Mouse (Mus musculus) forelimb bud, embryonic 11.5 days (tissue): ENCODE measurements at regions not wholly inside any gene's neighbourhood (a gene's known extent, or its start where the extent isn't known, plus 50 kb on each side); places are given as distances from the start of the nearest gene placed in this dataset.

ENCODE experiments used
- DNase-seq: peaks from one replicate; pipeline ENCODE4 v3.0.0-alpha.2; 2012; ENCODE audit warnings: low read depth, low spot score

DNA sequence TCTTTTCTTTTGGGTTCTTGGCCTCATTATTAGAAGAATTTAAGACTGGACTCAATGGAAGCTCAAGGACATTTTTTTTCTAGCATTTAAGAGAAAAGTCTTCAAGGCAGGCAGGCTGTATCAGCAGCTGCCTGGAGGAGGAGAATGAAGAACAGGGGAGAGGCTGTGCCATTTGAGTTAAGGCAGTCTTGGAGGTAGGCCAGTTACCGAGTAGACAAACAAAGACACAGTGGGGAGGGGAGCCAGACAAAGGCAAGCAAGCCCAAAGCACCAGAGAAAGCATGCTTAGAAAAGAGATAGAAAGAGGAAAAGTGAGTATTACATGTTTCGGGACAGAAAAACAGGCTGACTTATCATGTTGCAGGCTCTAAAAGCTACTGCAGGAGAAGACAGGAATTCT lies 392.0 kb downstream of the Igsf11 start:
- DNase-seq = no peak

DNA sequence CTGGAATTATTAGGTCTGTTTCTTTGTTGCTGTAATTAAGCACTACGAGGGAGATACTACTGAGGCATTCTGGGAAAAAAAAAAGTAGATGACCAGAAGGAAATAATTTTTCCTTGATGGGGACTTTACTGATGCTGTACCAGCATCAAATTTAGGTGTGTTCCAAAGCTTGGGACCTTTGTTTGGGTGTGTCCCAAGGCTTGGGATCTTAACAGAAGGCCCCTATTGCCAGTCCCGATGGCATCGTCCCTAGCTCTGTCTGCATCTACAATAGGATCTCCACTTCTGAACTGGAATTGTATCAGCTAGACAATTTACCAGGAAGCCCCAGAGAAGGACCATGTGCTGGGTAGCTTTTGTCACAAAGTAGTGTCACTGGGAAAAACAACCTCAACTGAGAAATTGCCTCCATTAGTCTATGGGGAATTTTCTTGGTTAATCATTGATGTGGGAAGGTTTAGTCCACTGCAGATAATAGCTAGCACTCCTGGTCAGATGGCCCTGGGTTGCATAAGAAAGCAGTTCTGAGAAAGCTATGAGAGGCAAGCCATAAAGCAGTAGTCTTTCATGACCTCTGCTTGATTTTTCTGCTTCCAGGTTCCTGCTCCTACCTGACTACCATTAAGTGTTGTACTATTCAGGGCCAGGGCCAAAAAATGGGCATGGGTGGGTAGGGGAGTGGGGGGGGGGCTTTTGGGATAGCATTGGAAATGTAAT lies 392.7 kb downstream of the Igsf11 start:
- DNase-seq = no peak

DNA sequence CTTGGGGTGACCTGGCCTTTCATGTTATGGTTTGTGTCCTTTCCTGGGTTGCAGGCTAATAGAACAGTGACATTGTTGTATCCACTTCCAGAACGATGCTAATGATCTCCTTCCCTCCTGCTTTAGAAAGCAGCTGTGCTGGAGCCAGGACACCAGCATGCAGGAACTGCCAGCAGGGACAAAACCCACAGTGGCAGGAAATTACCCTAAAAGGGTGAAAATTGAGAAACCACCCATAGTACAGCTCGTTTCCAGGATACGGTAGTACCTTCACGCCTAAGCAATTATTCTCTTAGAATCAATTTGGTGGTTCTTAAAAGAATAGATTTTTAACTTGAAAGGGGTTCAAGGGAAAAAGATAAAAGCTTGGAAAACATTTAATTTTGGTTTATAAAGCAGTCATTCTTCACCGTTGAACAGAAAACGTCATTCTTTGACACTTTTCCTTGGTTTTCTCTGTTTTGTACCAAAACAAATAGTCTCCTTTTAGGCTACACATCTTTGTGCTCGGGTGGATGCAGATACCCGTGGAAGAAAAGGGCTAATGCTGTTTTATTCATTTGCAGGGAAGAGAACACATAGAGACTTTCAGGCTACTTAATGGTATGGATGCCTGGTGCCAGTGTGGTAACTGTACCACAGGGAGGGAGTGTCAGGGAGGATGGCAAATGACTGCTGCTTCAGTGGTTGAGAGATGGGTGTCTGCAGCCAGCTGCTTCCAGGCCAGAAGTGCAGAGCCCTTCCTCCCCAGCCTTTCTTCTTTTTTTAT lies 394.5 kb downstream of the Igsf11 start:
- DNase-seq = no peak

DNA sequence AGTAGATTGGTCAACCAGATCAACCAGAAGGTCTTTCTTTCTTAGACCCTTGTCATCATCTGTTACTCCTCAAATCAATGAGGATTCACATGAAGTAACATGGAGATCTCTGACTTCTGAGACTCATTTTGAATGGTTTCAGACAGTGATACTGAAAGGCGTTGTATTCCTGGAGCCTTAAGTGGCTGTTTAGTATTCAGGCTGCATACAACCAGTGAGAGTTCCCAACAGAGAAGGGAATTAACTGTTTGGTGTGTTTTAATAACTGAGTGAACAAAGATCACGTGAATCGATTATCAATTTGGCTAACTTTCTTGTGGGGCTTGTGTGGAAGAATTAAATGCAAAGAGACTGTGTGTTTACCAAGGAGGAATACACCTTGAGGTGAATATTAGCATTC lies 406.4 kb downstream of the Igsf11 start:
- DNase-seq = no peak

DNA sequence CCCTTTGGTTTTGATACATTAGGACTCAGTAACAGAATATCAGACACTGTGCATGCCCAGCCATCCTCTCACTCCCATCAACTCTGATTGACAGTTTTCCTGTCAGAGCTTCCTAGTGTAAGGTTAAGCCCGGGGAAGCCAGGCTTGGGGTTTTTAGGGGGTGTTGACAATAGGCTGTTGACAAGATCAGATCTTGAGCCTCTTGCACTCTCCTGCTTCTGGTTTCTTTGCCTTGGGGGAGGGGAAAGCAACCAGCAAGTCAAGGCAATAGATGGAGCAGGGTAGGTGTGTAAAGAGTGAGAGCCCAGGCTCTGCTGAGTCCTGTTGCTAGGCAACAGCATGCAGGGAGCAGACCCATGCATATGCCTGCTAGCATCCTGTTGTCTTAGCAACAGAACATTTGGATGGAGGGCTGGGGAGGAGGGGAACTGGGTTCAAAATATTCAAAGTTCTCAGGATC lies 410.5 kb downstream of the Igsf11 start:
- DNase-seq = peak; percentile 29

DNA sequence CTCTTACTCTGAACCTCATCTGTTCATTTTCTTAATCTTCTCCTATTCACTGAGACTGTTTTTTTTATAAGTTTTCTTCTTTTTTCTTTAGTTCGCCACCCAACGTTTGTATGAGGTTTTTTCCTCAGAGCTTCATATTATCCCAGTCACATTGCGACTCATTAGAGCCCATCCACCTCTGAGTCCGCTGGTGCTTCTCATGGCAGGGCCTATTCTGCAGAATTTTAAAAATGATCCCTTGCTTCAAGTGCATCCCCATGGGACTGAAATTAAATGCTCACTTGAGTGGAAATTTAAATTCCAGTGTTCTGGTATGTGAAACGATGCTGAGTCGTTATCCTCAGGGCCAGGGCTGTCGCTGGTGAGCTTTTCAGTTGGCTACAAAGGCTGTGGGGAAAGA lies 410.9 kb downstream of the Igsf11 start:
- no peak for DNase-seq

DNA sequence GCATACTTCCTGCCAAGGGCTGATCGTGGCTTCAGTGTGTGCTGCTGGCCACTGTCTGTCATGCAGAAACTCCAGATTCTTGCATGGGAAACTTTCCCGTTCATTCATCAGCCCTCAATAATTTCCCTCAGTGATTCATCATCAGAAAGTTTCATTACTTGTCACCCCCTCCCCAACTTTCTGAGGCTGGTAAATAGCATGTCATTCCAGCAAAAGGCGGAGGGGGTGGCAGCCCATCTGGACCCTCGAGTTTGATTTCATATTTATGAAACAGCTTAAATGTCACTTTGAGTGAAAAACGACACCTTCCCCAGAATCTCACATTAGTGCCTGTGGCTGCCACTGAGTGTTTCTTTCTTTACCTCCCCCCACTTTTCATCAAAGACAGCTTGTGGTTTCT lies 415.5 kb downstream of the Igsf11 start:
- no peak for DNase-seq

DNA sequence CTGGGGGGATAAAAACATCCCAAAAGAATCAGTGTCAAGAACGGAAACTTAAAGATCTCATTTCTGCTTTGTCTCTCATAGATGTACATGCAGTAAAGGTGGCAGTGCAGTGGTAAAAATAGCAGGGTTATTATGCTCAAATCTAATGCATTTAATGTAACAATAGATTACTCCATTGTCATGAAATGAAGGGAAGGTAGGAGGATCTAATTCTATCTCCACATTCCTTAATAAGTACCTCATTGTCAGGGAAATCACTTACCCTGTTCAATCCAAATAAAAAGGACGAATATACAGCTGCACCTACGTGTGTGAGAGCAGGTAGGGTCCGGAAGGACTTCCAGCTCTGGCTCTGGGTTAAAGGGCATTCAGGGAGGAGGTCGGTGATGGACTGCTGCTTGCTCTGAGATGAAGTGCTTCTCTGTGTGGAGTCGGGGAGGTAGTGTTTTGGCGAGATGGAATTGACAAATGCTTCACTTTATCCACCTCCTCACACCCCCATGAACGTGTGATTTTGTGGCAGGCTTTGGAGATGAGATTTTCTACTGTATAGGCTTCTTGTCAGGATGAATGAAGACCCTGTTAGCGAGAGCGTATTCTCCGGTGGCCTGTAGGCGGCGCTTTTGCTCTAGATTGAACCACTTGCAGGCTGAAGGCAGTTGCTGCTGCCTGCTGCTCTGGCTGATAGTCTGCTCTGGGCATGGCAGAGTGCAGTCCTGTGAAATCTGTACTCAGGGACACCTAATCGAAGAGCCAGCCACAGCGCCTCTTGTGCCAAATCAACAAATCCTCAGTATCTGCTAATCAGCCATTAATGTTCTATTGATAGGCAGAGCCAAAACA lies 424.5 kb downstream of the Igsf11 start:
- peak; percentile 66 for DNase-seq

DNA sequence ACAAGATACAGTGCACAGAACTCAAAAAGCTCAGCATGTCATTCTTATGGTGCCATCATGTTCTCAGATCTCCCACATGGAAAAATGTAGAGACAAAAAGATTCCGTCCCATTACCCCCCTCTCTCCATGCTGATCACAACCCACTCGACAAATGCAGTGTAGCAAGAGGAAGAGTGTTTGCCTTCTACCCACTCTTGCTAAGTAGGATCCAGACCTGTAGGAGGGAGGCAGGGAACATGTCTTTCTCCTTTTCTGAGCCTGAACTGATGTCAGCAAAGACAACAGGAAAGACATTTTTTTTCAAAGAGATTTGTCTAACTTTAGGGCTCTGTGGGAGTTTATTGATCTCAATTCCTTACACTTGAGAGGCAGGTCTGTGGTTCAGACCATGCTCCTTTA lies 433.2 kb downstream of the Igsf11 start:
- DNase-seq = no peak

DNA sequence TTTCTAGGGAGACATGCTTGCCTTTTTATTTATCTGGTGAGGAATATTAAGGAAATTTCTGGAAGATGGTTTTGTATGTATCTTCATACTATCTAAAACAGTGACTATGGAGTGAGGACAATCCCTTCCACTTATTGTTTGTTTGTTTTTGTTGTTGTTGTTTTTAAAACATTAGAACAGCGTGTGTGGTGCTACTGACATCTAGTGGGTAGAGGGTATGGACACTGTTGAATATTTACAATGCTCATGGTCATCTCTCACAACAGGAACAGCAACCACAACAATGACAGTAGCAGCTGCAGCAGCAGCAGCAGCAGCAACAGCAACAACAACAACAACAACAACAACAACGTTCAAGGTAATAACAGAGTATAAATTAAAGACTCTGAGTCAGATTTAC lies 471.2 kb downstream of the Igsf11 start:
- DNase-seq = no peak

DNA sequence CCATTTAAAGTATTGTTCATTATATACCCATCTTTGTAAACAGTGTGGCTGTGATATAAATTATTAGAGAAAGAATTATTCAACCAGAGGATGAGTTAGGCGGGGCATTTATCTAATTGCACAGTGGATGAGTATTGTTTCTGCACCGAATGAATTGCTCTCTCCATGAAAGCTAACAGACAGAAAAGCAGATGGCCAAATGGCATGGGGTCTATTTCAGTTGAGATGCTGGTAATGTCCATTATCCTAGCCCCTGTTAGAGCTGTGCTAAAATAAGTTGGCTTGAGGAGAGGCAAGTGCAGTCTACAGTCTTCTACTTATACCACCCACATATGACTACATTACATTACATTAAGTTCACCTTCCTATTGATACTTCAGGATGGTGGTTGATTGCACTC lies 475.8 kb downstream of the Igsf11 start:
- DNase-seq = no peak

DNA sequence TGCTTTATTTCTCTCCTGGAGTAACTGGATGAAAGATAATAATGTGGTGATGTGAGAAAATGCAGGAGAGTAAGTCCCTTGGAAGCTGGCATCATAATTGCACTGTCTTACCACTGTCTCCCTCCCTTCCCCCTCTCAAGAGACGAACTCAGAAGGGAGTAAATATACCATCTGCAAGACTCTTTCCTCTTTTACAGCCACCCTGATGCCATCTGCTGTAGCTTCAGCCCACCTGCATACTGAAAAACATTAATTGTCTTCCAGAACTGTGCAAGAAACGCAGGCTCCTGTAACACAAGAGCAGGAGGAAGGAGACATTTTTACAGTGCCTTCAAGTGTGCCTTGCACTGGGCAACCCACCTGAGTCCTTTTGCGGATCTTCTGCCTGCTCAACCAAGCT lies 482.1 kb downstream of the Igsf11 start:
- no peak for DNase-seq

DNA sequence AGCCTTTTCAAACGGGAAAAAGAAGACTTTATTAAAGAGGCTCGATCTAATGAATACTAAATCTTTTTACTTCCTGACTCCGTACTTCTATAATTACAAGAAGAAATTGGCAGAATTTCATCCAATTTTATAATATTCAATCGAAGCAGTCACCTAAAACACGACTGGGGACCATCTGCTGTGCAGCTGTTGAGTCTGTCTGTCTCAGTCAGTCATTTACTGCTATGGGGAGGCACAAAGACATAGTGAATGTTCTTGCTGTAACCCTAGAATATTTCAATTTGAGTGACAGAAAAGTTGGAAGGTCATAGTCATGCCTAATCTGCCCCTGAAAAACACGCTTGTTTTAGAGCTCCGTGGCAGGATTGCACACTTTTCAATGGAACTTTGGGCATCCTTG lies 487.5 kb downstream of the Igsf11 start:
- no peak for DNase-seq

DNA sequence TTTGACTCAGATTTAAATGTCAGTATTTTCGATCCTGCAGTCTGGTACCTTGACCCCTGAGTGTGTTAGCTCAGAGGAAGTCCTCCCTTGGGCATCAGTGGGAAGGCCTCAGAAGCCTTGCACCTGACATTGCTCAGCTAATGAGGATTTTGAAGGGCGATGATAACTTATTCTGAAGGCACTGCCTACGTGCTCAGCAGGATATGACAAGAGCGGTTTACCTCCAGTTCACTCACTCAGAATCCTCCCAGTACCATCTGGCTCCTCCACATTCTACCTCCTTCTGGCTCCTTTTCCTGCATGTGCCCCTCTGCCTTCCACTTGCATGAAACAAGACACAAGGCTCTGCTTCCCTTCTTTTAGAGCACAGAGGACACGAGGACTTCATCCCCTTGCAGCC lies 497.5 kb downstream of the Igsf11 start:
- no peak for DNase-seq

DNA sequence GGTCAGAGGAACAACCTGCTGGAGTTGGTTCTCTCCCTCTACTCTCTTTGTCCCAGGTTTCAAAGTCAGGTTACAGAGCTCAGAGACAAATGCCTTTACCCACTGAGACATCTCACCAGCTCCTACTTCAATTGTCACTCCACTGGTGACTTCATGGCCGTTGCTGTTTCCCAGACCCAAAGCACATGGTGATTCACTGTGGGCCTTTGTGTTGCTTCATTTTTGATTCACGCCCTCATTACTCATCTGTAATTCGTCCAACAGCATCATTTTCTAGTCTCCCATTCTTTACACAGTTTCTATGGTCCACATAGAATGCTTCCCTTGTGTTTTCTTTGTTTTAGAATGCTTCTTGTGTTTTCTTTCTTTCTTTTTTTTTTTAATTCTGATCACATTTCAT lies 498.2 kb downstream of the Igsf11 start:
- DNase-seq = no peak

DNA sequence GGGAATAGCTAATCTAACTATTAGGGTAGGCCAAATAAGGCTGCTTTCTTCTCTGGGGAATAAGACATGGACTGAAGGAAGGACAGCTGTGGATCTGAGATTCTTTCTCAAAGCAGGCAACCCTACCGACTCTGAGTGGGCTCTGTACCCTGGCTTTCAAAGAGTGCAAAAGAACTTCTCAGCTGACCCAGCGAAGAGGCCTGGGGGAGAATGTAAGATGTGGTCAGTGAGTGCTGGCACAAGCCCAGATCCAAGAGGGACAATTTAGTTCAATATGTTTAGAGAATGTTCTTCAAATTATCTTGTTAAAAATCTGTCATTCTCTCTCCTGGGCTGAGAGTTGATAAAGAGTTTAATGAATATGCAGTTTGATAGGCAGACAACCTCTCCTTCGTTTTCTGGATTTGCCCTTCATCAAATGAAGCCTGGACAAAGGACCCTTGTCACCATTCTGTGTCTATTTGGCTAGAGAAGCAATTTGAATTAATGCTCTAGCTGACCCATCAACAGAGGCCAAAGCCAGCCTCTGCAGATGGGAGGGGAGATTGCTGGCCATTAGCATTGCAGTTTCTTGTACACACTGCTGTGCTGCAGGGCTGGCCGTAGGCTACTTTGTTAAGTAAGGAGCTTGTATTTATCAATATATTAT lies 509.8 kb downstream of the Igsf11 start:
- no peak for DNase-seq

DNA sequence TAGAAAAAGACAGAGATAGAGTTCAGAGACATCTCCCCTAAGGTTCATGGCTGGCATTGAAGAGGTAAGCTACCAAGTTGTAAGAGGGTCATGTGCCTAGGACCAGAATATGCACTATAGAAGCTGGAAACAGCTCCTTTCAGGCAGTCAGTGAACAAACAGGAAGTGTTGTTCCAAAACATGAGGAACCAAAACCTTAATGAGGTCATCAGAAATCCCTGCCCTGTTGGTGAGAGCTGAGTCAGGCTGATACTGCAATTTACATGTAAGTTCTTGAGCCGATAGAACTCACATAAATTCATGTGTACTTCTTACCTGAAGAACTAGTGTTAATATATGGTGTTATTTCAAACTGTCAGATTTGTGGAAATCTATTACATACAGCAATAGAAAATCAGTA lies 539.1 kb downstream of the Igsf11 start:
- no peak for DNase-seq

DNA sequence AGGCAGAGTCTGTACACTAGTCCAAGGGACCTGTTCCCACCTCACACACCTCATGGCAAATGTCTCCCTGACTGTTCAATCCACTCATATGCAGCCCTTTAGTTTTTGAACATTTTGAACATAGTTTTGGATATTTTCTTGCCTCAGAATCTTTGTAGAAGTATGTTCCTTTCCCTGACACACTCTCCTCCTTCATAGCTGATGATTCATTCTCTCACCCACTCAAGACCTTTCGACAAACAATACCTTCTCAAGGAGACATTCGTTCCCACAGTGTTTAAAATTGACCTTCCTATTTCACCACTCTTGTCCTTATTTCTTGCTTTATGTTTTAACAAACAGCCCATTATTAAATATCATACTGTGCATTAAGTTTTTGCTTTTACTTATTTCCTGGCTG lies 538.4 kb upstream of the Lsamp start:
- DNase-seq = no peak

DNA sequence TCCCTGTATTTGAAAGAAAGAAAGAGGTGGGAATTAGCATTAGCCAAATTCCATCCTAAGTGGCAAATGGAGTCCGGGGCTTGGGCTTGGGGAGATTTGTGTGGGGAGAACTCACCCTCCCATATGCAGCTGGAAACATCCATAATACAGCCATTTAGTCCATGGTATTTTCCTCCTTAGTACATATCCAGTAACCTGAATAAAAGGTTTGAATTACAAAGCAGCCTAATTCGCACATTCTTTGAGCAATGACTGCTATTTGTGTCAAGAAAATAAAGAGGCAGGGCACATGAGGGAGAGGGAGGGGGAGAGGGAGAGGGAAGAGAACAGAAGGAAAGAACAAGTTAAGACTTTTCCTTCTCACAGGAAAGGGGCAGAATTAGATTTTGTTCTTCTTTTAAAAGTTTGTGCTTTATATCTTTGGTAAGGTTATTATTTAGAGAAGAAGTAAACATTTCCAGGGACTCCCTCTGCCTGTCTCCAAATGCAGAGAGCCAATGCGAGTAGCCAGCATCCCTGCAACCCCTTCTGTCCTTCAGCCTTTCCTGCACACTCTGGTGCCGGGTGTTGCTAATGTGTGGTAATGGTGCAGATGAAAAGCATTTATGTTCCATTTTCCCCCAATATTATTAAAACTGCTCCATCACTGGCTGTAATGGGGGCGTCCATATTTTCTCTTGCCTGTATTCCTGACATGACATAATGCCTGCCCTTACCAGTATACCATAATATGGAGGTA lies 530.6 kb upstream of the Lsamp start:
- no peak for DNase-seq
